30 mouse cellular contexts compared by ENCODE assay signal in the genomic region with DNA sequence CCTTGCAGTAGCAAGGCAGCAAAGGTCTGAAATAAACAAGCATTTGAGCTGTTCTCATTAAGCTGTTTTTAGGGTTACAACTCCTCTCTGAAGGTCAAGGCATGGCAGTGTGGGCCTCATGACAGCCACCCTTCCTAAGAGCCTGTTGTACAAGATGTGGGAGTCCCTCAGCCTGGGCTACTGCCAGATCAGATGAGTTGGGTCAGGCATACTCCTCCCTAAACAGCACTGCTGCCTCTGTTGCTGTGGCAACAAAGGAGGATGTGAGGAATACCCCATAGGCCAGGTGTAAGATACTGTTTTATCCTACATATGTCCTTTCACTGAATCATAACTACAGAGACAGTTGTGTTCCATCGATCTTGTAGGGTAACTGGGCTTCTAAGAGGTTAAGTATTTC.
A peak's percentile ranks its signal among the peaks of the same experiment; 100 is the strongest.
DNase-seq lines count a peak whose midpoint lies in the region; ATAC-seq lines count a peak whose summit lies in the region.
"Had no signal": no experiment of that assay in that cellular context is flagged by ENCODE, and none has a peak within 500 bp of the region (broad histone marks: within the 10 kb centered on the region; RNA-seq: fewer than 3 reads in every experiment).

No protein-coding gene starts in this region.

- no peaks in the 10 kb centered on the region for H3K9me3 ChIP-seq in hindbrain, embryonic 16.5 days (ENCODE audit: control insufficient read depth, low read length)
- H3K9me3 ChIP-seq in hindbrain, embryonic 11.5 days (ENCODE audit: control insufficient read depth, low read length): no peaks in the 10 kb centered on the region
- no peaks in the 10 kb centered on the region for H3K9me3 ChIP-seq in neural tube, embryonic 15.5 days (replicated peaks)
- H3K9me3 ChIP-seq: embryonic facial prominence, embryonic 13.5 days; forebrain, embryonic 10.5 days; forebrain, embryonic 15.5 days; G1E; heart, embryonic 12.5 days; hindbrain, embryonic 15.5 days; intestine, embryonic 15.5 days; liver, embryonic 12.5 days had no signal

- no peak overlapping the region for H3K9ac ChIP-seq in hindbrain, embryonic 16.5 days (ENCODE audit: low read depth, low read length)
- H3K9ac ChIP-seq in hindbrain, embryonic 11.5 days (ENCODE audit: low read depth, low read length): no peak overlapping the region
- no peak overlapping the region for H3K9ac ChIP-seq in neural tube, embryonic 15.5 days (replicated peaks)
- H3K9ac ChIP-seq: embryonic facial prominence, embryonic 13.5 days; forebrain, embryonic 15.5 days; heart, embryonic 12.5 days; hindbrain, embryonic 15.5 days; intestine, embryonic 15.5 days; liver, embryonic 12.5 days had no signal

- H3K36me3 ChIP-seq in hindbrain, embryonic 16.5 days (ENCODE audit: control insufficient read depth, insufficient read depth, low read length): no peaks in the 10 kb centered on the region
- no peaks in the 10 kb centered on the region for H3K36me3 ChIP-seq in hindbrain, embryonic 11.5 days (ENCODE audit: control insufficient read depth, insufficient read depth, low read length)
- no peaks in the 10 kb centered on the region for H3K36me3 ChIP-seq in neural tube, embryonic 15.5 days
- H3K36me3 ChIP-seq: embryonic facial prominence, embryonic 13.5 days; forebrain, embryonic 10.5 days; forebrain, embryonic 15.5 days; G1E; heart, embryonic 12.5 days; hindbrain, embryonic 15.5 days; intestine, embryonic 15.5 days; liver, embryonic 12.5 days had no signal

- H3K4me1 ChIP-seq in hindbrain, embryonic 16.5 days (ENCODE audit: control insufficient read depth, insufficient read depth, low read depth, low read length): peaks cover 4% of the 10 kb centered on the region; the same call in 1 of the 2 replicates
- no peaks in the 10 kb centered on the region for H3K4me1 ChIP-seq in hindbrain, embryonic 11.5 days (replicated peaks; ENCODE audit: control insufficient read depth, insufficient read depth, low read length)
- H3K4me1 ChIP-seq in neural tube, embryonic 15.5 days: peaks cover 3% of the 10 kb centered on the region; the same call in 1 of the 2 replicates
- H3K4me1 ChIP-seq: embryonic facial prominence, embryonic 13.5 days; forebrain, embryonic 15.5 days; heart, embryonic 12.5 days; intestine, embryonic 15.5 days; liver, embryonic 12.5 days had no signal

- H3K4me3 ChIP-seq in hindbrain, embryonic 16.5 days (ENCODE audit: low read length): no peak overlapping the region
- H3K4me3 ChIP-seq in hindbrain, embryonic 11.5 days (ENCODE audit: low read depth, low read length): no peak overlapping the region
- H3K4me3 ChIP-seq in neural tube, embryonic 15.5 days (replicated peaks): no peak overlapping the region
- H3K4me3 ChIP-seq: embryonic facial prominence, embryonic 13.5 days; forebrain, embryonic 10.5 days; forebrain, embryonic 15.5 days; heart, adult 2 months; heart, embryonic 12.5 days; hindbrain, embryonic 15.5 days; intestine, embryonic 15.5 days; liver, embryonic 12.5 days had no signal

- DNase-seq in hindbrain, embryonic 11.5 days (ENCODE audit: low spot score): no peak
- peak; percentile 15 for DNase-seq in kidney, adult 9 months
- DNase-seq in kidney, adult 8-10 months: no peak
- DNase-seq in neural tube, embryonic 10.5 days (ENCODE audit: extremely low spot score, low spot score): no peak
- peak; percentile 58 for DNase-seq in brain, adult 2 months (ENCODE audit: low read depth, low spot score)
- no peak for DNase-seq in cerebellum, postnatal 4 days (ENCODE audit: low spot score in 2 of 2)
- DNase-seq: adrenal gland, postnatal 14 days; cerebellum, adult 11-12 months; cerebellum, adult 9-11 months; heart, adult 2 months; heart, postnatal 4 days; layer of hippocampus, postnatal 36 days; left cerebral cortex, postnatal 4 days; lung, adult 18-20 months; lung, postnatal 10 days; thymus, adult 2 months; thymus, postnatal 36 days had no signal

- no peaks in the 10 kb centered on the region for H3K27me3 ChIP-seq in hindbrain, embryonic 16.5 days (replicated peaks; ENCODE audit: control insufficient read depth, insufficient read depth, low read length)
- H3K27me3 ChIP-seq in hindbrain, embryonic 11.5 days (ENCODE audit: control insufficient read depth, insufficient read depth, low read length): no peaks in the 10 kb centered on the region
- H3K27me3 ChIP-seq in neural tube, embryonic 15.5 days (replicated peaks): no peaks in the 10 kb centered on the region
- H3K27me3 ChIP-seq: embryonic facial prominence, embryonic 13.5 days; forebrain, embryonic 15.5 days; heart, embryonic 12.5 days; hindbrain, embryonic 15.5 days; intestine, embryonic 15.5 days; liver, embryonic 12.5 days; Patski had no signal

- 80% methylated on average over 1 of the region's 1 CpGs for WGBS in hindbrain, embryonic 16.5 days
- 87% methylated on average over 1 of the region's 1 CpGs for WGBS in hindbrain, embryonic 11.5 days
- WGBS in neural tube, embryonic 15.5 days: 85% methylated on average over 1 of the region's 1 CpGs

- no peak overlapping the region for H3K4me2 ChIP-seq in hindbrain, embryonic 16.5 days (ENCODE audit: low read length)
- H3K4me2 ChIP-seq in hindbrain, embryonic 11.5 days (replicated peaks; ENCODE audit: low read depth, low read length): no peak overlapping the region
- H3K4me2 ChIP-seq in neural tube, embryonic 15.5 days: no peak overlapping the region
- H3K4me2 ChIP-seq: embryonic facial prominence, embryonic 13.5 days; forebrain, embryonic 15.5 days; heart, embryonic 12.5 days; hindbrain, embryonic 15.5 days; intestine, embryonic 15.5 days; liver, embryonic 12.5 days had no signal

- no peak for ATAC-seq in hindbrain, embryonic 16.5 days
- no peak for ATAC-seq in hindbrain, embryonic 11.5 days (ENCODE audit: low FRiP score)
- 0 out of 2 replicates have a peak, but pooled peaks have one; percentile 63 for ATAC-seq in neural tube, embryonic 15.5 days (ENCODE audit: low FRiP score)
- ATAC-seq: forebrain, embryonic 15.5 days; intestine, embryonic 15.5 days; liver, embryonic 12.5 days; Patski had no signal

- H3K27ac ChIP-seq in hindbrain, embryonic 16.5 days (ENCODE audit: low read depth, low read length): peak overlapping the region; percentile 34; the same call in 1 of the 2 replicates
- no peak overlapping the region for H3K27ac ChIP-seq in hindbrain, embryonic 11.5 days (ENCODE audit: low read depth, low read length)
- H3K27ac ChIP-seq in neural tube, embryonic 15.5 days (replicated peaks): no peak overlapping the region
- H3K27ac ChIP-seq: embryonic facial prominence, embryonic 13.5 days; forebrain, embryonic 10.5 days; forebrain, embryonic 15.5 days; heart, adult 2 months; hindbrain, embryonic 15.5 days; intestine, embryonic 15.5 days; liver, embryonic 12.5 days; macrophage; stomach, postnatal 0 days had no signal

Comparison
In these comparisons a context has a peak if more than half of its experiments do, and no peak if none do; other contexts are left out.
1. DNase-seq: peak in kidney, adult 9 months (single experiment) and brain, adult 2 months (single experiment); none in hindbrain, embryonic 11.5 days (single experiment), kidney, adult 8-10 months (0 of 2), neural tube, embryonic 10.5 days (single experiment) and cerebellum, postnatal 4 days (0 of 2).